Mouse (Mus musculus) lung, postnatal 0 days (tissue): ENCODE measurements at regions not wholly inside any gene's neighbourhood (a gene's known extent, or its start where the extent isn't known, plus 50 kb on each side); places are given as distances from the start of the nearest gene placed in this dataset.

Source experiments
- CTCF ChIP-seq: IDR thresholded peaks from 2 replicates; pipeline ENCODE4 v1.5.1; 2016; ENCODE audit warnings: antibody characterized with exemption, mild to moderate bottlenecking
- EP300 ChIP-seq: IDR thresholded peaks from 2 replicates; pipeline ENCODE4 v1.6.1; 2016; ENCODE audit warnings: antibody characterized with exemption, mild to moderate bottlenecking, control low read depth

DNA sequence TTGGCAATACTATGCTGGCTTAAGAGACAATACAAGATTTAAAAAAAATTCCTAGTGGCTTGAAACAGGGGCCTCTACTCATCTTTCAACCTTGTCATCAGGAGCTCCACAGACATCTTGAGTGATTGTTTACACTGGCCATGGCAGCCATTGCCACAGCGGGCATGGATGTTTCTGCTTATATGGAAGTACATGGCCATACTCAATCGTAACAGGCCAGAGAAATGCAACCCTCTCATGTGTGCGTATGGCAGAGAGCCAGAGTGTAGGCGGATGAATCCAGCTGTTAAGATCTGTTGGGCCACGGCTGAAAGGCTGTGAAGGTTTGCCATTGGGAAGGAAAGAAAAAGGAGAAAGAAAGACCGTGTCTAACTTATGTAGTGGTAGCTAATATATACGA is 198.9 kb downstream of the Ipmk start:
- TF ChIP-seq CTCF (no peak), EP300 (no peak)
